Mouse (Mus musculus) left cerebral cortex, adult 2 months (tissue): ENCODE data around the gene Rpsa. TPM values are rescaled to one million over a fixed set of nuclear protein-coding genes. Genes with fewer than 3 reads are reported as not detected.
A peak's percentile ranks its signal among the peaks of the same experiment; 100 is the strongest.

Source experiments
- DNase-seq, 2 experiments: peaks; one replicate each; pipeline ENCODE4 v3.0.0; 2021 to 2022; ENCODE audit warnings: low spot score in 2 of 2, mixed read lengths in 1 of 2; ENCODE audit errors: extremely low spot score in 1 of 2
- H3K27ac ChIP-seq: fragments of 200-600 bp; 2 replicates; pipeline ENCODE4 v1.8.1; 2022
- H3K4me3 ChIP-seq: fragments of 200-600 bp; 2 replicates; pipeline ENCODE4 v1.8.1; 2022
- CTCF ChIP-seq: fragments of 200-600 bp; IDR thresholded peaks from 2 replicates; pipeline ENCODE4 v1.8.1; 2022; ENCODE audit warnings: antibody characterized with exemption, mild to moderate bottlenecking, moderate library complexity
- intact Hi-C: fragments of 180-260 bp; cut with DNase I; formaldehyde crosslinking; loops from one replicate; pipeline ENCODE4 v1.15.1; 2025
- total RNA-seq, 2 experiments: library from RNA; stranded (reverse); gene quantifications; 2 replicates each; pipeline ENCODE4 v1.2.3; 2021

Gene Rpsa
- total RNA-seq, 2 experiments from 2014 or later, result 398 to 400 TPM

DNA sequence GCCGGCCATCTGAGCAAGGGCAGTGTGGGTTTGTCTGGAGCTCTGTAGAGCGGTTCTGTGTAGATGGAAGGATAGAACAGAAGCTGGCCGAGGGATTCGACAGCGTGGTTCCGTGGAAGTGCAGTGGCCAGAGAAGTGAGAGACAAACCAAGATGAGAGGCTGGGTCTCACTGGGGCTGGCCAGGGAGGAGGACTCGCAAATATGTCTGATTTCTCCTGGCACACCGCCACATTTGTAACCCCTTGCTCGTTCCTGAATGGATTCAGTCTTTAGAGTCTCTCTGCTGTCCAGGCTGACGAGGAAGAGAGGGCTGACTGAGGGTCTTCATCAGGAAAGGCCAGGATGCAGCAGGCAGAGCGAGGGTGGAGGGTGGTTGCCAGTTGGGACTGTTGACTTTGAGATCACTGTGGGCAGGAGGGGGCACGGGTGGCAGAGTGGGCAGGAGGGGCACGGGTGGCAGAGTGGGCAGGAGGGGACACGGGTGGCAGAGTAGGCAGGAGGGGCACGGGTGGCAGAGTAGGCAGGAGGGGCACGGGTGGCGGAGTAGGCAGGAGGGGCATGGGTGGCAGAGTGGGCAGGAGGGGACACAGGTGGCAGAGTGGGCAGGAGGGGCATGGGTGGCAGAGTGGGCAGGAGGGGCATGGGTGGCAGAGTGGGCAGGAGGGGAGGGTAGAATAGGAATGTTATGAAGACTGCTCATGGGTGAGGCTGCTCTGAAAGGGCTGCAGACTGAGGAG lies 13.3 kb upstream of the Rpsa start:
- no peak for DNase-seq
- Histone ChIP-seq H3K4me3 (no peak overlapping the region), H3K27ac (no peak overlapping the region)
- intact Hi-C loops, result no loop called here
- no peak for TF ChIP-seq CTCF

DNA sequence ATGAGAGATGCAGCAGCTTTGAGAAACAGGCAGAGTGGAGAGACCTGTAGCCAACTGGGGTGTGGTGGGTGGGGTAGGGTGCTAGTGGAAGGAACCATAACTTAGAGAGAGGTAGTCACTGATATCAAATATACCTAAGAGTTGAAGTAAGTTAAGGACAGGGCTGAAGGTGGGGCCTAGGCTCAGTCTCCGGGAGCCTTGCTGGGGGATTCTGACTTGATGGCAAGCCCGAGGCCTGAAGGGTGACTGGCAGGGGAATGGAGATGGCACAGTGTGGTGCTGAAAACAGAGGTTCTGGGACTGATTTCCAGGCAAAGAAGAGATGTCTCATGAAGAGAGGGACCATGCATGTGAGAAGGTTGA lies 12.7 kb upstream of the Rpsa start:
- DNase-seq, result no peak
- intact Hi-C loops, result no loop called here
- no peak for TF ChIP-seq CTCF
- no peak overlapping the region for H3K27ac ChIP-seq
- H3K4me3 ChIP-seq, result no peak overlapping the region

DNA sequence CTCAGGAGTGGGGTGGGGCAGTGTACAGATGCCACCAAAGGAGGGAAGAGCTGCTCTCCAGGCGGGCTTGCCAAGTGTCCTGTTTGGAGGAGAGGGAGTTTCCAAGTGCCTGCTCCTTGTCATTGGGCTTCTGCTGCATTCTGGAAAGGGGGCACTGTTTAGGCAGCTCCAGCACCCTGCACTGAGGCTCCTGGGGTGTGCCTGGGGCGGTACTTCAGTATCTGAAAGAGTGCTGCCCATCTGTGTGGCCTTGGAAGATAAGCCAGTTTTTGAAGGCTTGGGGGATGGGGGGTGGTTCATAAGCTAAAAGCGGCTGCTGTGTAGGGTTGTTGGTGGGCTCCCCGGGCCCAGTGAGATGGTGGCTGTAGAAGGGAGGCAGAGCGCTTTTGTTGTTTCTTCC lies 11.9 kb upstream of the Rpsa start:
- Histone ChIP-seq H3K4me3 (no peak overlapping the region), H3K27ac (no peak overlapping the region)
- intact Hi-C loops, result no loop called here
- no peak for DNase-seq
- TF ChIP-seq CTCF, result no peak

DNA sequence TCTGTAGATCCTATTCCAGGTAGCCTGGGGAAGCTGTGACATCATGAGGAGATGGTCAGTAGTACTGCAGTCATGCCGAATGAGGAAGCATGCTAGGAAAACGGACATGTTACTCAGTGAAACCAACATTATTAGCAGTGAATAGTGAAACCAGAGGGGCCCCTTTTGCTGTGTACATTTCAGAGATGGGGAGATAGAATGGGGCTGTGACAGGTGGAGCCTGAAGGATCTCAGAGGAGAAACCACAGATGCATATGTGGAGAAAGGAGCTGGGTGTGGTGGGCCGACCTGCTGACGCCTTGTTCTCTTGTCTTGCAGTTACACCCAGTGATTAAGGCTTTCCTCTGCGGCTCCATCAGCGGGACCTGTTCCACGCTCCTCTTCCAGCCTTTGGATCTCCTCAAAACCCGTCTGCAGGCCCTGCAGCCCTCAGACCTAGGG lies 11.3 kb upstream of the Rpsa start:
- Histone ChIP-seq H3K4me3 (no peak overlapping the region), H3K27ac (no peak overlapping the region)
- no peak for TF ChIP-seq CTCF
- no peak for DNase-seq
- intact Hi-C loops, result no loop called here

DNA sequence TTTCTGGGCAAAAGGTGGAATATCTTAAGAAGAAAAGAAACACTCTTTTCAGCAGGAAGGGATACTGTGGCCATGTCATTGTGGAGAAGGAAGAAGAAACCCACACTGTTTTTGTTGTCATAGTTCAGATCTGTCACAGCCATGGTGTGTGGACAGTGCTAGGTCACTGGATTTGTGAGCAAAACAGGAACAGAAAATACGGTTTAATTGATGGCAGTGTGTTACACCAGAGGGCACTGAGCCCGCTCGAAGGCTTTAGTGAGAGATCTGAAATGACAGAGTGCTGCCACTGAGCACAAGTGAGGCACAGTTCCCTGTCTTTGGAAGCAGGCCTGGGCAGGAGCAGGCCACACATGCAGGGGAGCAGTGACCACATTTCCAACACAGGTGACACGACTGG lies 9.3 kb upstream of the Rpsa start:
- intact Hi-C loops, result no loop called here
- Histone ChIP-seq H3K4me3 (no peak overlapping the region), H3K27ac (no peak overlapping the region)
- no peak for DNase-seq
- no peak for TF ChIP-seq CTCF

DNA sequence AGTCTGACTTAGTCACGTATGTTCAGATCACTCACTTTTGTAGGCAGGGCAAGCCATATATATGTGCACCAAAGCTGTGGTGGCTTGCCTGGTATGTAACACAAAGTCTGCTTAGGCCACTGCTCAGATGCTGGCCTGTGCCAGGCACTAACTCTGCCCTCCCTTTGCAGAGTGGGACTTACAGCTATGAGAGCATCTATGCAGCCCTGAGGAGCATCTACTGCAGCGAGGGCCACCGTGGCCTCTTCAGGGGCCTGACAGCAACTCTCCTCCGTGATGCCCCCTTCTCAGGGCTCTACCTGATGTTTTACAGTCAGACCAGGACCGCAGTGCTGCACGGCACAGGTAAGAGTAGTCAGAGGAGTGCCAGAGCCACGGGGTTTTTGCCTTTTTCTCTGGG lies 7.0 kb upstream of the Rpsa start:
- TF ChIP-seq CTCF, result no peak
- no peak overlapping the region for H3K27ac ChIP-seq
- no peak overlapping the region for H3K4me3 ChIP-seq
- intact Hi-C loops, result no loop called here
- DNase-seq, result no peak

DNA sequence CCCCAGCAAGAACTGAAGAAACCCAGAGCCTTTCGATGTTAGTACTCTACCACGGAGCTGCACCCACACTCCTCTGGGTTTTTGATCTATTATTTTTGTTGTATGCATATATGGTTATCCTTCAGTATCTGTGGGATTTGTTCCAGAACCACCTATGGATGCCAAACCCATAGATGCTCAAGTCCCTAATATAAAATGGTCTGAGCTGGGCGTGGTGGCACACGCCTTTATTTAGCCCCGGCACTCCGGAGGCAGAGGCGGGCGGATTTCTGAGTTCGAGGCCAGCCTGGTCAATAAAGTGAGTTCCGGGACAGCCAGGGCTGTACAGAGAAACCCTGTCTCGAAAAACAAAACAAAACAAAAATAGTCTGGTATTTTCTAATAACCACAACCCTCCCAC lies 621 bp upstream of the Rpsa start:
- H3K27ac ChIP-seq, result peak overlapping the region; percentile 84
- no peak for TF ChIP-seq CTCF
- intact Hi-C loops, result loop anchor here (1.0 kb wide), 1 partner anchor 17 kb away; the partner anchor contains the start of gene Slc25a38
- H3K4me3 ChIP-seq, result peak overlapping the region; percentile 94
- DNase-seq, result no peak

DNA sequence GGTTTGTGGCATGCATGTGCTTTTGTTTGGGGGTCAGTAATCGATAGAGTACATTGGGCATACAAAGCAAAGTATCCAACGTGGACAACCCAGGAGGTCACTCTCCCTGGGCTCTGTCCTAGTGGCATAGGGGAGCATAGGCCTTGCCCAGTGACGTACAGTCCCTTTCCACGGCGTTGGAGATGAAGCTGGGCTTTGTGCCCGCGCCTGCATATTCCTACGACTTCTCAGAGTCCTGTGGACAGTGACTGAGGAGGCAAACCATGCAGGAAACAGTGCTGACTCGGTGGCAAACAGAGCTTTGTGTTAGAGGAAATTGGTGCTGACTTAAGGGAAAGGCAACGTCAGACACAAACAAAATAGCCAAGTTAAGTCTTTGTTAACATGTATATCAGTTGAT lies 1.8 kb downstream of the Rpsa start:
- intact Hi-C loops, result no loop called here
- no peak overlapping the region for H3K27ac ChIP-seq
- H3K4me3 ChIP-seq, result no peak overlapping the region
- TF ChIP-seq CTCF, result no peak
- DNase-seq, result no peak

DNA sequence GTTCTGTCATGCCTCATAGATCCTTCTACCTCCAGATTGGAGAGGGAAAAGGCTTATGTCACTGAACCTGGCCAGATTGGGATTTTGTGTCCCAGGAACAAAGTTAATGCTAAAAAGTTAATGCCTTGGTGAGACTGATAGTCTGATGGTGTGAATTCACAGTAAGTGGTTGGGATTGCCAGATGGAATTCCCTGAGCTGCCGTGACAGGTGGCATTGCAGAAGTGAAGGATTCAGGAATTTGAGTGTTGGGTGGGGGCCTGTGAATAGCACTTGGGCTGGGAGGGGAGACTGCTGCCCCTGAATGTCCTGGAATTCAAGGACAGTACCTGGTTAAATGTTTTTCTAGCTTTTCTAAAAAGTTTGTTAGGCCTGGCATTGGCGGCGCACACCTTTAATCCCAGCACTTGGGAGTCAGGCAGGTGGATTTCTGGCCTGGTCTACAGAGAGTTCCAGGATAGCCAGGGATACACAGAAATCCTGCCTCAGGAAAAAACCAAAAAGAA lies 4.3 kb downstream of the Rpsa start:
- TF ChIP-seq CTCF, result no peak
- Histone ChIP-seq H3K4me3 (no peak overlapping the region), H3K27ac (no peak overlapping the region)
- intact Hi-C loops, result loop anchor here (10.0 kb wide), 1 partner anchor 443 kb away; the partner anchor contains the start of gene Rpl14
- no peak for DNase-seq

DNA sequence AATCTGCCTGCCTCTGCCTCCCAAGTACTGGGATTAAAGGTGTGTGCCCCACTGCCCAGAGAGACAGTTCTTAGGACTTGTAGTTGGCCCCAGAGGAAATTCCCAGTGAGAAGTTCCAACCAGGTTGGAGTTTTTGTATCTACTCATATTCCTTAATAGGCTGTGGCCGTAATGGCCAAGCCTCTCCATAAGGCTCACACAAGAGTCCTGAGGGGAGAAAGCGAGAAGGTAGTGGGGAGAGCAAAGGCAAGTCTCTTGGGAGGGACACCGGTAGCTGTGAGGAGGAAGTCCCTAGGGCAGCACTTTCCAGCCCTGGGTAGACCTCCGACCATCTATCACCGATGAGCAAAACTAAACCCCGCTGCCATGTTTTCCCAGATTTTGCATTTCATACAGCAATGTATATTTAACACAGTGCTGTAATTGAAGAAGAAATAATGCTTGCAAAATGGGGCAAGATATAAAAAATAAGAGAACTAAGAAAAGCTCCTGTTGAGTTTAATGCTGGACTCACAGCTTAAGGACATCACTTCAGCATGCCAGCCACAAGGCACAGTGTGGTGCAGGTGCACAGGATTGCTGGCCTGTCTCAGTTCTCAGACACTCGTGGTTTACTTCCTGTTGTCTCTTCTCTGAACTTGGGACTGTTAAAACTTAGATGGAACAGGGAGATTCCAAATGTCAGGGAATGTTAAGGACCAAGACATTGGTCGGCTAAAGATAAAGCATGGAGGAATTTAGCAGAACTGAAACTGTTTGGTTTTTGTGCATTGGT lies 5.7 kb downstream of the Rpsa start:
- intact Hi-C loops, result loop anchor here (10.0 kb wide), 1 partner anchor 442 kb away; the partner anchor contains the start of gene Rpl14
- no peak for DNase-seq
- Histone ChIP-seq H3K4me3 (no peak overlapping the region), H3K27ac (no peak overlapping the region)
- no peak for TF ChIP-seq CTCF

DNA sequence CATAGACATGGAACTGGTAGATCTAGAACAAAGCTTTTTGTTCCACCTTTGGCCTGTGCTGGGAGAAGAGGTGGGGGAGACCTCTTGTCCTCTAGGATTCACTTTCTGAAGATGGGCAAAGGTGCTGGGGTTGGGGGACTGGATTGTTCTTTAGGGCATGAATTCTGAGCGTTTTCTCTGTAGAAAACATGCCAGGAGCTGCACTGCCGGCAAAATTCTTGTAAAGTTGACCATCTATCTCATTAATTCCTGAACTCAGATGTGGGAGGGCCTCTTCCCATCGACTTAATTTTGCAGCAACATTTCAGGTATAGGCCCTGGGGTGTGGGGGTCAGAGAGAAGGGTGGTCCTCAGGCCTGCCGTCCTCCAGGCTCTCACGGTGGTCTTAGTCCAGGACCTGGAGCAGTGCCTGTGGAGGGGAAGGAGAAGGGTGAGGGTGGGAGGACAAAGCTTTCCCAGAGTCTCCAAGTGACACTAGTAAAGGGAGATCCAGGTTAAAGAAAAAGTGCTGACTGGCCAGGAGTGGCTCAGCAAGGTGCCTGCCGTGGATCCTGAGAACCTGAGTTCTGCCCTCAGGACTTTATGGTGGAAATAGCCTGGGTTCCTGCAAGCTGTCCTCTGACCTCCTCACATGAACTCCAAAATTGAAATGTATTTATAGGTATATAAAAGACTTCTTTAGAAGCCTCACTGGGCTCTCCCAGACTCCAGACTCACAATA lies 6.4 kb downstream of the Rpsa start:
- TF ChIP-seq CTCF, result no peak
- intact Hi-C loops, result loop anchor here (10.0 kb wide), 1 partner anchor 441 kb away; the partner anchor contains the start of gene Rpl14
- Histone ChIP-seq H3K4me3 (no peak overlapping the region), H3K27ac (no peak overlapping the region)
- no peak for DNase-seq
